Mouse (Mus musculus): ENCODE data around the gene Unc5cl. TPM values are rescaled to one million over a fixed set of nuclear protein-coding genes. Genes with fewer than 3 reads are reported as not detected.

Gene Unc5cl
- polyA plus RNA-seq (2017; shearing (Covaris generic)), result 10 to 100 TPM; 16.0 to 23.9 (median 16.7) TPM

GRCm38 (mm10) chr17:48454688-48455087, at the start of gene Unc5cl:
Gene Unc5cl, plus strand, starts transcription at chr17:48454901.
- ATAC-seq, result no peak

- ATAC-seq, result no peak
These were observed 47.5 kb upstream of the Unc5cl start for GRCm38 (mm10) chr17:48407154-48407553.

- ATAC-seq, result no peak
These were observed 46.7 kb upstream of the Unc5cl start for GRCm38 (mm10) chr17:48407910-48408525.

- peak; percentile 47 for ATAC-seq
These were observed 46.0 kb upstream of the Unc5cl start for GRCm38 (mm10) chr17:48408526-48409291.

- peak; percentile 73 for ATAC-seq
These were observed 45.1 kb upstream of the Unc5cl start, which contains the start of the genes Nfya and Oard1 for GRCm38 (mm10) chr17:48409380-48410298. Gene Nfya, minus strand, starts transcription at chr17:48409906. Gene Oard1, plus strand, starts transcription at chr17:48410014.

- peak; percentile 12 for ATAC-seq
These were observed 44.4 kb upstream of the Unc5cl start for GRCm38 (mm10) chr17:48410299-48410785.

- ATAC-seq, result no peak
These were observed 43.5 kb upstream of the Unc5cl start for GRCm38 (mm10) chr17:48411241-48411640.

- no peak for ATAC-seq
These were observed 38.7 kb upstream of the Unc5cl start for GRCm38 (mm10) chr17:48416011-48416410.

- ATAC-seq, result peak; percentile 90
These were observed 38.1 kb upstream of the Unc5cl start for GRCm38 (mm10) chr17:48416425-48417195.

GRCm38 (mm10) chr17:48417521-48417920, 37.2 kb upstream of the Unc5cl start:
- no peak for ATAC-seq

GRCm38 (mm10) chr17:48418174-48418573, 36.5 kb upstream of the Unc5cl start:
- no peak for ATAC-seq

- no peak for ATAC-seq
These were observed 35.9 kb upstream of the Unc5cl start for GRCm38 (mm10) chr17:48418781-48419180.

GRCm38 (mm10) chr17:48419571-48419970, 35.1 kb upstream of the Unc5cl start:
- no peak for ATAC-seq

- ATAC-seq, result no peak
These were observed 30.5 kb upstream of the Unc5cl start for GRCm38 (mm10) chr17:48424237-48424636.

- ATAC-seq, result peak; percentile 53
These were observed 28.7 kb upstream of the Unc5cl start for GRCm38 (mm10) chr17:48425823-48426612.

- ATAC-seq, result peak; percentile 19
These were observed 27.5 kb upstream of the Unc5cl start for GRCm38 (mm10) chr17:48426991-48427750.

GRCm38 (mm10) chr17:48427852-48428530, 26.7 kb upstream of the Unc5cl start:
- ATAC-seq, result peak; percentile 70

GRCm38 (mm10) chr17:48430394-48430793, 24.3 kb upstream of the Unc5cl start:
- no peak for ATAC-seq

- ATAC-seq, result no peak
These were observed 23.6 kb upstream of the Unc5cl start for GRCm38 (mm10) chr17:48431054-48431453.
